Mouse (Mus musculus) induced T-regulatory cell, adult 2 months (primary cell): Measurements from ENCODE around the gene Rbmxl2.

ENCODE experiments used
- DNase-seq: peaks from one replicate; pipeline ENCODE4 v3.0.0-alpha.2; 2012; ENCODE audit warnings: low read depth

Rbmxl2 gene

GRCm38 (mm10) chr7:107209204-107209860 is at the start of gene Rbmxl2:
Gene Rbmxl2 (plus strand): TSS chr7:107209445.
- no peak for DNase-seq

- DNase-seq = no peak
These were observed 42.6 kb upstream of the Rbmxl2 start, which contains the start of gene Nlrp14 for GRCm38 (mm10) chr7:107166690-107167089. Gene Nlrp14 (plus strand): TSS chr7:107166990.

GRCm38 (mm10) chr7:107180406-107180805 is 28.8 kb upstream of the Rbmxl2 start:
- DNase-seq = no peak

- DNase-seq = no peak
These were observed 7.4 kb upstream of the Rbmxl2 start for GRCm38 (mm10) chr7:107201817-107202216.

- DNase-seq = no peak
These were observed 1.4 kb upstream of the Rbmxl2 start for GRCm38 (mm10) chr7:107207843-107208242.

GRCm38 (mm10) chr7:107210126-107210576 is 906 bp downstream of the Rbmxl2 start:
- no peak for DNase-seq

- no peak for DNase-seq
These were observed 6.5 kb downstream of the Rbmxl2 start for GRCm38 (mm10) chr7:107215723-107216122.

- DNase-seq = no peak
These were observed 7.6 kb downstream of the Rbmxl2 start for GRCm38 (mm10) chr7:107216845-107217244.

- DNase-seq = no peak
These were observed 27.6 kb downstream of the Rbmxl2 start for GRCm38 (mm10) chr7:107236854-107237253.

- no peak for DNase-seq
These were observed 28.3 kb downstream of the Rbmxl2 start for GRCm38 (mm10) chr7:107237498-107237897.

GRCm38 (mm10) chr7:107241371-107241883 is 32.2 kb downstream of the Rbmxl2 start:
- DNase-seq = no peak

- no peak for DNase-seq
These were observed 41.2 kb downstream of the Rbmxl2 start for GRCm38 (mm10) chr7:107250211-107250985.

- no peak for DNase-seq
These were observed 44.1 kb downstream of the Rbmxl2 start for GRCm38 (mm10) chr7:107253355-107253754.

GRCm38 (mm10) chr7:107259936-107260335 is 50.7 kb downstream of the Rbmxl2 start:
- no peak for DNase-seq
